Mouse (Mus musculus): Measurements from ENCODE around the gene Guca2a. TPM values are rescaled to one million over a fixed set of nuclear protein-coding genes. Genes with fewer than 3 reads are reported as not detected.

Guca2a gene
- polyA plus RNA-seq, 1 experiment from 2014 or later = not detected

DNA sequence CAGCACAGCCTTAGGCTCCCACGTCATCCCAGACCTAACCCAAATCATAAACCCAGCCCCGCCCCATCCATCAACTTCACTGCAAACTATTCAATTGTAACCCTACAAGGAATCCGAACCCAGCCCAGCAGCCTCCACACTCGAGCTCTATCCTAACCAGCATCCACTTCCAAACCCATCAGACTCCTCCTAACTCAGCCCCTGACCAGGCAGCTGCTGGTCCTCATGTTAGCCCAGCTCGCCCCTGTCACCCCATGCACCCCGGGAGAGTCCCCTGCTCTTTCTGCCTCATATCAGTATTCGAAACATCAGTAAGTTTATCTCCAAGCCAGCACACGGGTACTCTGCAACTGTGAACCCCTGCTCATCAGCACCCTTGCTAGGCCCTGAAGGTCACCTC is 1.8 kb upstream of the Guca2a start:
- Histone ChIP-seq H3K27me3 (replicated peaks; ENCODE audit: control insufficient read depth, insufficient read depth, low read length) (no peaks in the 10 kb centered on the region), H3K27ac (ENCODE audit: low read length) (no peak overlapping the region), H3K9ac (replicated peaks; ENCODE audit: low read depth, low read length) (no peak overlapping the region), H3K4me1 (replicated peaks; ENCODE audit: control insufficient read depth, insufficient read depth, low read length) (peaks cover 19% of the 10 kb centered on the region), H3K4me3 (replicated peaks; ENCODE audit: low read length) (no peak overlapping the region), H3K4me2 (ENCODE audit: low read length) (no peak overlapping the region), H3K9me3 (ENCODE audit: control insufficient read depth, low read length) (no peaks in the 10 kb centered on the region), H3K36me3 (ENCODE audit: control insufficient read depth, insufficient read depth) (no peaks in the 10 kb centered on the region)
- ATAC-seq = no peak
- WGBS = 85% methylated on average over 8 of the region's 8 CpGs

DNA sequence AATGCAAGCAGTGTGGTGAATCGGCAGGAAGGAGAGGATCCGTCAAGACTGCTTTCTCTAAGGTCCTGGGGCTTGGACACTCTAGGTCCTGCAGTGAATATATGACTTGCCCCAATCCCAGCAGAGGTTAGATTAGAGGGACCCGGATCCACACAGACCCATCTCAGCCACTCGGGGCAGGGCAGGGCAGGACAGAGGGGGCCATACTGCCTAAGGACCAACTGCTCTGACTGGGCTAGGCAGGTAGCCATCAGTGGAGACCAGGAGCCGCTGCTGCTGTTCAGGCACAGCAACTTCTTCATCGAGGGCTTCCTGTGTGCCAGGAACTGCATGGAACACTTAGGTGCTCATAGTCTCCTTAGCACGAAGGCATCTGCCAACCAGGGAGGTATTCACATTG is 773 bp upstream of the Guca2a start:
- Histone ChIP-seq H3K9ac (replicated peaks; ENCODE audit: low read depth, low read length) (no peak overlapping the region), H3K9me3 (ENCODE audit: control insufficient read depth, low read length) (no peaks in the 10 kb centered on the region), H3K4me3 (replicated peaks; ENCODE audit: low read length) (no peak overlapping the region), H3K4me1 (replicated peaks; ENCODE audit: control insufficient read depth, insufficient read depth, low read length) (peaks cover 16% of the 10 kb centered on the region), H3K27me3 (replicated peaks; ENCODE audit: control insufficient read depth, insufficient read depth, low read length) (no peaks in the 10 kb centered on the region), H3K36me3 (ENCODE audit: control insufficient read depth, insufficient read depth) (no peaks in the 10 kb centered on the region), H3K27ac (ENCODE audit: low read length) (no peak overlapping the region), H3K4me2 (ENCODE audit: low read length) (no peak overlapping the region)
- WGBS = 92% methylated on average over 7 of the region's 7 CpGs
- no peak for ATAC-seq

DNA sequence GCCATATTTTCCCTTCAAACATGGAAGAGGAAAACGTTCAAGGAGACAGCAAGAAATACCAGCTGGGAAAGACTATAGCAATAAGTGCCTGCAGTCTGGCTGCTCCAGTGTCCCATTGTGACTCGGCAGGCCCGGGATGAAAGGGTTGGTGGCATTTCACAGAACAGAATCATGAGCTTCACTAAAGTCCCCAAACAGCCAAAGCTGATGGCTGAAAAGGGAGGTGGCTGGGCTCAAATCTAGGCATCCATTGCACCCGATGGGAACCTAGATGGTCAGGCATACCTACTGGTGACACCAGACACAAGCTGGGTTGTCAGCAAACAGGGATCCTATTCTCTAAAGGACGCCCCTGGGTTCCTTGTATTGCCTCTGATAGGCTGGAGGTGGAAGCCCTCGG is 442 bp downstream of the Guca2a start:
- WGBS = 74% methylated on average over 6 of the region's 6 CpGs
- Histone ChIP-seq H3K4me2 (ENCODE audit: low read length) (no peak overlapping the region), H3K4me3 (replicated peaks; ENCODE audit: low read length) (no peak overlapping the region), H3K27ac (ENCODE audit: low read length) (no peak overlapping the region), H3K9me3 (ENCODE audit: control insufficient read depth, low read length) (no peaks in the 10 kb centered on the region), H3K27me3 (replicated peaks; ENCODE audit: control insufficient read depth, insufficient read depth, low read length) (no peaks in the 10 kb centered on the region), H3K36me3 (ENCODE audit: control insufficient read depth, insufficient read depth) (no peaks in the 10 kb centered on the region), H3K4me1 (replicated peaks; ENCODE audit: control insufficient read depth, insufficient read depth, low read length) (peaks cover 14% of the 10 kb centered on the region), H3K9ac (replicated peaks; ENCODE audit: low read depth, low read length) (no peak overlapping the region)
- ATAC-seq = no peak

DNA sequence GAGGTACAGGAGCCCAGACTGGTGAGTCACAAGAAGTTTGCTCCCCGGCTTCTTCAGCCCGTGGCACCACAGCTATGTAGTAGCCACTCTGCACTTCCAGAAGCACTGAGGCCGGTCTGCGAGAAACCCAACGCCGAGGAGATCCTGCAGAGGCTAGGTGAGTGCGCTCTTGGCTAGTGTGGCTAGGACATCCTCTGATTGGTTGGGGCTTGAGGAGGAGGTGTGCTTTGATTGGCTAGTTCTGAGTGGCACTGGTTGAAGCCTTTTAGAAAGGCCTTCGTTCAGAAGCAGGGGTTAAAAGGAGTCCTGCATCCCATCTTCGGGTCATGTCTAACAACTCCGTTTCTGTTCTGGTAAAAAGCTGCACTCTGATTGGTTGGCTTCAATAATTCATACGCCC is 1.2 kb downstream of the Guca2a start:
- H3K4me2 ChIP-seq (ENCODE audit: low read length) = no peak overlapping the region
- no peak overlapping the region for H3K9ac ChIP-seq (replicated peaks; ENCODE audit: low read depth, low read length)
- 66% methylated on average over 11 of the region's 11 CpGs for WGBS
- no peaks in the 10 kb centered on the region for H3K36me3 ChIP-seq (ENCODE audit: control insufficient read depth, insufficient read depth)
- H3K4me1 ChIP-seq (replicated peaks; ENCODE audit: control insufficient read depth, insufficient read depth, low read length) = peaks cover 7% of the 10 kb centered on the region
- no peak overlapping the region for H3K27ac ChIP-seq (ENCODE audit: low read length)
- no peaks in the 10 kb centered on the region for H3K27me3 ChIP-seq (replicated peaks; ENCODE audit: control insufficient read depth, insufficient read depth, low read length)
- H3K9me3 ChIP-seq (ENCODE audit: control insufficient read depth, low read length) = no peaks in the 10 kb centered on the region
- no peak overlapping the region for H3K4me3 ChIP-seq (replicated peaks; ENCODE audit: low read length)
- no peak for ATAC-seq

DNA sequence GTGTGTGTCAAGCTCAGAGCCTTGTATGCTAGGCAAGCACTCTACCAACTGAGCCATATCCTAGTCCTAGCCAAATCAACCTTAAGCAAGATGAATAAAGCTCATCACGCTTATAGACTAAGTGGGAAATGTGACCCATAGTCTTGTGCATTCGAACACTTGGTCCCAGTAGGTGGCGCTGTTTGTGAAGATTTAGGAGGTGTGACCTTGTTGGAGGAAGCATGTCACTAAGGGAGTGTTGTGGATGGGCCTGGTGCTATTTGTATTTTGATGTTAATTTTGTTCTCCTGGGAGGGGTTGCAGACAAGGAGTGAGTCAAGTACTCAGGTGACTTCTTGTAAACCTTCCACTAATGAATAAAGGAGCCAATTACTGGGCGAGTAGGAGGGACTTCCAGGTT is 5.2 kb downstream of the Guca2a start:
- no peak for ATAC-seq
- no peaks in the 10 kb centered on the region for H3K9me3 ChIP-seq (ENCODE audit: control insufficient read depth, low read length)
- 90% methylated on average over 4 of the region's 4 CpGs for WGBS

DNA sequence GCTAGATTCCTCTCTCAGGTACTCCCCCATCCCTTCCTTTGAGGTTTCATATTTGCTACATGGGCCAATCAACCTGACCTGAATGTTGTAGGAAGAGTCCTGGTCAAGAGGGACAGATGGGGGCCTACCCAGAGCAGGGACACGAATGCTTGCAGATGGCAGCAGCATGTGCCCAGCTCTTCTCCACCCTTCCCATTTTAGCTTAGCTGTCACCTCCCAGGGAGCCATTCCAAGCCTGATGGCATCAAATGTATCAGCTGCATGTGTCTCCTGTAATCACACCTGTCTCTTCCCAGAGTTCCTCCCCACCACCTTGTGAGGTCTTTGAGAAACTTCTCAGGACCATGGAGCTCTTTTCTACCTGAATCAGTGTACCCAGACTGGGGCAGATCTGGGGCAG is 19.5 kb downstream of the Guca2a start:
- no peak overlapping the region for H3K4me2 ChIP-seq (ENCODE audit: low read length)
- no peak overlapping the region for H3K9ac ChIP-seq (replicated peaks; ENCODE audit: low read depth, low read length)
- no peak for ATAC-seq
- H3K4me1 ChIP-seq (replicated peaks; ENCODE audit: control insufficient read depth, insufficient read depth, low read length) = no peaks in the 10 kb centered on the region
- no peaks in the 10 kb centered on the region for H3K27me3 ChIP-seq (replicated peaks; ENCODE audit: control insufficient read depth, insufficient read depth, low read length)
- H3K9me3 ChIP-seq (ENCODE audit: control insufficient read depth, low read length) = peaks cover 10% of the 10 kb centered on the region
- 65% methylated on average over 1 of the region's 1 CpGs for WGBS
- no peak overlapping the region for H3K4me3 ChIP-seq (replicated peaks; ENCODE audit: low read length)
- no peaks in the 10 kb centered on the region for H3K36me3 ChIP-seq (ENCODE audit: control insufficient read depth, insufficient read depth)
- no peak overlapping the region for H3K27ac ChIP-seq (ENCODE audit: low read length)

More for the DNA sequence above, 5.2 kb downstream of the Guca2a start:
- Histone ChIP-seq H3K27ac (ENCODE audit: low read length) (no peak overlapping the region), H3K36me3 (ENCODE audit: control insufficient read depth, insufficient read depth) (no peaks in the 10 kb centered on the region), H3K9ac (replicated peaks; ENCODE audit: low read depth, low read length) (no peak overlapping the region), H3K4me3 (replicated peaks; ENCODE audit: low read length) (no peak overlapping the region), H3K27me3 (replicated peaks; ENCODE audit: control insufficient read depth, insufficient read depth, low read length) (no peaks in the 10 kb centered on the region), H3K4me2 (ENCODE audit: low read length) (no peak overlapping the region), H3K4me1 (replicated peaks; ENCODE audit: control insufficient read depth, insufficient read depth, low read length) (no peaks in the 10 kb centered on the region)

DNA sequence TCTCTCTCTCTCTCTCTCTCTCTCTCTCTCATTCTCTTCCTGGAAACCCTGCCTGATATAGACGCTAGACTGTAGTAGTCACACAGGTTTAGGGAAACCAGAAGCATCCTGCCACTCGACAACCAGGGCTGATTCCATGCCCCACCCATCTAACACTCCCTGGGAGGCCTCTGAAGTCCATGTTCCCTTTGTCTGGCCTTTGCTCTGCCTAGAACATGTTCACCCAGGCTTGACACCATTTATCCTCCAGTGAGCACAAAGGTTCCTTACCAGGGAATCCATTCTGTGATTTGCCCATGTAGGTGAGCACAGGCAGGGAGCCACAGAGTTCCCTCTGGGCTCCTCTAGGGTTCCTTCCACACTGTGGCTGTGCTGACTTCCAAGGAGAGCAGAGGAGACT is 20.7 kb downstream of the Guca2a start:
- 73% methylated on average over 2 of the region's 2 CpGs for WGBS
- Histone ChIP-seq H3K4me1 (replicated peaks; ENCODE audit: control insufficient read depth, insufficient read depth, low read length) (no peaks in the 10 kb centered on the region), H3K27me3 (replicated peaks; ENCODE audit: control insufficient read depth, insufficient read depth, low read length) (no peaks in the 10 kb centered on the region), H3K4me3 (replicated peaks; ENCODE audit: low read length) (no peak overlapping the region), H3K36me3 (ENCODE audit: control insufficient read depth, insufficient read depth) (no peaks in the 10 kb centered on the region), H3K4me2 (ENCODE audit: low read length) (no peak overlapping the region), H3K9ac (replicated peaks; ENCODE audit: low read depth, low read length) (no peak overlapping the region), H3K9me3 (ENCODE audit: control insufficient read depth, low read length) (peaks cover 6% of the 10 kb centered on the region; the same call in 1 of the 2 replicates), H3K27ac (ENCODE audit: low read length) (no peak overlapping the region)
- no peak for ATAC-seq

DNA sequence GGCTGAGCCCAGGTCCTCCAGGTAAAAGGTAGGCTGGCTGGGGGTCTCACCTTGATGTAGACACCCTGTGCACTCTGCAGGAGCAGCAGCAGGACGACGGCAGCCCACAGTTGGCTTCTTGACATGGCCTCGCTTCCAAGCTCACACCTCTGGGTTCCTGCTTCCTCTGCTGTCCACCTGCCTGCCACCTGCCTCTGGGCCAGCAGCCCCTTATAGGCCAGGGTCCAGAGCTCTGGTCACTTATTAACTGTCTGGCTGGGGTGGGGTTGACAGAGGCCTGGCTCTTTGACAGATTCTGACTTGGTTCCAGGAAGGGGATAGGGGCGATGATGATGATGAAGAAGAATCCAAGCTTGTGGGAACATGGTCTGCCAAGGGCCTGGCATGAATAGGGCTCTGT is 21.2 kb downstream of the Guca2a start, which contains the start of gene Guca2b:
Guca2b (minus strand) TSS at position 224 of the 400 bp plus-strand sequence.
- H3K27me3 ChIP-seq (replicated peaks; ENCODE audit: control insufficient read depth, insufficient read depth, low read length) = no peaks in the 10 kb centered on the region
- H3K27ac ChIP-seq (ENCODE audit: low read length) = no peak within 1 kb of the TSS
- H3K9me3 ChIP-seq (ENCODE audit: control insufficient read depth, low read length) = peaks cover 2% of the 10 kb centered on the region; the same call in 1 of the 2 replicates
- H3K36me3 ChIP-seq (ENCODE audit: control insufficient read depth, insufficient read depth) = no peaks in the 10 kb centered on the region
- H3K4me3 ChIP-seq (replicated peaks; ENCODE audit: low read length) = no peak within 1 kb of the TSS
- no peaks in the 10 kb centered on the region for H3K4me1 ChIP-seq (replicated peaks; ENCODE audit: control insufficient read depth, insufficient read depth, low read length)
- WGBS = 87% methylated on average over 4 of the region's 4 CpGs
- no peak within 1 kb of the TSS for H3K9ac ChIP-seq (replicated peaks; ENCODE audit: low read depth, low read length)
- no peak within 1 kb of the TSS for H3K4me2 ChIP-seq (ENCODE audit: low read length)
- ATAC-seq = no peak

DNA sequence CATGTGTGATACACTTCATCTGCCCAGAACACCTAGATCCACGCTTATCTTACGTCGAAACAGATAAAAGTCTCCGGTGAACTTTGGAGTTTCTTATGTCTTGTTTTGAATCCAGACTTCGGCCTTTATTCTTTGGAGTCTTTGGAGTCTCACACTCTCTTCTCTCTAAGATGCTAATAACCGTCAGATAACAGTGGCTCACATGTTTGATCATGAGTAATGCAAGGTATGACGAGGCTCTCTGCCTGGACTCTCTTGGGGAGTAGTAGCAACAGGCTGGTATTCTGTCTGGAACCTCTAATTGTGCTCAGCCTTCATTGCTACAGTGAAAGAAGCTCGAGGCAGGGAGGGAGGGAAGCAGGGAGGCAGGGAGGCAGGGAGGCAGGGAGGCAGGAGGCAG is 22.5 kb downstream of the Guca2a start:
- H3K27me3 ChIP-seq (replicated peaks; ENCODE audit: control insufficient read depth, insufficient read depth, low read length) = no peaks in the 10 kb centered on the region
- no peak overlapping the region for H3K9ac ChIP-seq (replicated peaks; ENCODE audit: low read depth, low read length)
- H3K4me2 ChIP-seq (ENCODE audit: low read length) = no peak overlapping the region
- H3K4me3 ChIP-seq (replicated peaks; ENCODE audit: low read length) = no peak overlapping the region
- WGBS = 80% methylated on average over 8 of the region's 8 CpGs
- H3K27ac ChIP-seq (ENCODE audit: low read length) = no peak overlapping the region
- no peaks in the 10 kb centered on the region for H3K36me3 ChIP-seq (ENCODE audit: control insufficient read depth, insufficient read depth)
- no peaks in the 10 kb centered on the region for H3K9me3 ChIP-seq (ENCODE audit: control insufficient read depth, low read length)
- H3K4me1 ChIP-seq (replicated peaks; ENCODE audit: control insufficient read depth, insufficient read depth, low read length) = no peaks in the 10 kb centered on the region
- ATAC-seq = no peak

DNA sequence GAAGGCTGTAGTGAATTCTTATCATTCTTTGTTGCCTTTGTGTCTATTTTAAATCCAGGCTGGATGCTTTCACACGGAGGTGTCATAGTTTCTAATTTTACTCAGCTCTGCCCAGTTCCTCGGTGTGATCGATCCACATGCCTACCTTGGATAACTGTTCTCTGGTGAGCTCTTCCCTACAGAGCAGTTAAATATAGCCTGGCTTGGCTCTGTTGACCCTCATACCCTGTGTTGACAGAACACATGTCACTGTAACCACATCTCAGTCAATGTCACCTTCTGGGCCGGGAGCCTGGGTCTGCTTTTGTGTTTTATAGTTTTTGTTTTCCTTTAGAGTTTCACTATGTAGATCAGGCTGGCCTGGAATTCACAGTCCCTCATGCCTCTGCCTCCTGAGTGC is 24.6 kb downstream of the Guca2a start:
- Histone ChIP-seq H3K4me2 (ENCODE audit: low read length) (no peak overlapping the region), H3K27ac (ENCODE audit: low read length) (no peak overlapping the region), H3K36me3 (ENCODE audit: control insufficient read depth, insufficient read depth) (no peaks in the 10 kb centered on the region), H3K27me3 (replicated peaks; ENCODE audit: control insufficient read depth, insufficient read depth, low read length) (no peaks in the 10 kb centered on the region), H3K9me3 (ENCODE audit: control insufficient read depth, low read length) (no peaks in the 10 kb centered on the region), H3K9ac (replicated peaks; ENCODE audit: low read depth, low read length) (no peak overlapping the region), H3K4me3 (replicated peaks; ENCODE audit: low read length) (no peak overlapping the region), H3K4me1 (replicated peaks; ENCODE audit: control insufficient read depth, insufficient read depth, low read length) (peaks cover 3% of the 10 kb centered on the region; the same call in 1 of the 2 replicates)
- WGBS = 70% methylated on average over 4 of the region's 4 CpGs
- ATAC-seq = no peak

Measured in forebrain, embryonic 16.5 days (tissue).